Mouse (Mus musculus): ENCODE data around the gene Olfml2b.

Olfml2b gene

DNA sequence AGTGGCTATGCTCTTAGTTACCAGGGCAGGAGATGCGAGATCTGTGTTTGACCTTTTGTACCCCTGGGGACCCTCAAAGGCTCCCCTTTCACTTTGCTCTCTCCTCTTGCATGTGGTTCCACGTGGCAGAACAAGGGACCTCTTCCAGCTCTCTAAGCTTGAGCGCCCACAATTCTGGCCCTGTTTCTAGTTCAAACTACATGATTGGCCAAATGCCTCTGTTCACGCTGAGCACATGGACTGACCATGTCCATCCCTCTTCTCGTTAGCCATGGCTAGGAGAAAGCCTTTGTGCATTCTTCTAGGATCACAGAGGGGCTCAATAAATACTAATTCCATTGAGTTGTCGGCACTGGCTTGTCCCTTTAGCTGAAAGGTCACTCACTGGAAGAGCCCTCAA lies 51.0 kb downstream of the Olfml2b start:
- DNase-seq (ENCODE audit: inconsistent ontology term), result peak; percentile 56

DNA sequence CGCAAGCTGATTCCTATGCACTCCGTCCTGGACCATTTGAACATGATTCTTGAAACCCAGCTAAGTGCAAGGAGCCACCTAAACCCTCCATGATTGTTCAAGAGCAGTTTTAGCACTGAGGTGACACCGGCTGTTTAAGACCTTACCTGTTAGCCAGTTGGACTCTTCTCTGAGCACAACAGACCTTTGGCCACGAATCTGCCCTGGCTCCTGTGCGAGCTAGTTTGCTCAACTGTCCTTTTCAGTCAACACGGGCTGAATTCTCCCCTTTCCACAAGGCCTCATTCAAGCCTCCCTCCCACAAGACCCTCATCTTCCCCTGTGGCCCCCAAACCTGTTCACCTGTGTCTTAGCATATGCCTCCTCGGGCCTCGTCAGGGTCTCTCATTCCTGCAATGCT lies 52.7 kb downstream of the Olfml2b start:
- no peak for DNase-seq (ENCODE audit: inconsistent ontology term)

GRCm38 (mm10) chr1:170697771-170698356 lies 53.5 kb downstream of the Olfml2b start:
- no peak for DNase-seq (ENCODE audit: inconsistent ontology term)

DNA sequence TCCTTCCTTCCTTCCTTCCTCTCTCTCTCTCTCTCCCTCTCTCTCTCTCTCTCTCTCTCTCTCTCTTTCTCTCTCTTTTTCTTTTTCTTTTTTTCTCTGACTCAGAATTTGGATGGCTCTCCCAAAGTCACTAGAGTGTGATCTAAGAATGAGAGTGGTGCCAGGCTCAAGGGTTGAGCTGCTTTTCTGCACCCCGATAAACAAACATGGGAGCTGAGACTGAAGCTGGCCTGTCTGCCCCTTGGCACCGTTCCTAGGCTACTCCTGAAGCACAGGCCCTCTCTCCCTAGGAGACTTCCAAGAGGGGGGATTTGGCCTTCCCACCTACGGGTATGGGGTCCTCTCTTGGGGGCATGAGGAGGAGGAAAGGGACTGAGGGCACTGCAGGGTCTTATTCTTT lies 54.4 kb downstream of the Olfml2b start:
- no peak for DNase-seq (ENCODE audit: inconsistent ontology term)

DNA sequence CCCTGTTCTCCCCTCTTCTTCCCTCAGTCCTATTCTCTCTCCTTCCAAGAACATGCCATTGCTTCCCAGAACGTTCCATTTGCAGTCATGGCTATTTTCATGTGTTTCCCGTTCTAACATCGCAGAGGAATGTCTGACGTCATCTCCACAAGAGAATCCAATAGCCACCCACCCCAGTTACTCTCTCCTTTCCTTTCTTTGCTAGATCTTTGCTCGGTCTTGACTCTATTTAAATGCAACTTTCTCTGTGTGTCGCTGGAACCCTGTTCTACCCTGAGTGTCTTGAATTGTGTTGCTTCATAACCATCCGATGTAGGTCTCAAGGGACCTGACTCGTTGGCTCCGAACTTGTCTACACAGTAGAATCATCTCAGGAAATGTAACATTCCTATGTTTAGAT lies 55.2 kb downstream of the Olfml2b start:
- DNase-seq (ENCODE audit: inconsistent ontology term), result no peak

DNA sequence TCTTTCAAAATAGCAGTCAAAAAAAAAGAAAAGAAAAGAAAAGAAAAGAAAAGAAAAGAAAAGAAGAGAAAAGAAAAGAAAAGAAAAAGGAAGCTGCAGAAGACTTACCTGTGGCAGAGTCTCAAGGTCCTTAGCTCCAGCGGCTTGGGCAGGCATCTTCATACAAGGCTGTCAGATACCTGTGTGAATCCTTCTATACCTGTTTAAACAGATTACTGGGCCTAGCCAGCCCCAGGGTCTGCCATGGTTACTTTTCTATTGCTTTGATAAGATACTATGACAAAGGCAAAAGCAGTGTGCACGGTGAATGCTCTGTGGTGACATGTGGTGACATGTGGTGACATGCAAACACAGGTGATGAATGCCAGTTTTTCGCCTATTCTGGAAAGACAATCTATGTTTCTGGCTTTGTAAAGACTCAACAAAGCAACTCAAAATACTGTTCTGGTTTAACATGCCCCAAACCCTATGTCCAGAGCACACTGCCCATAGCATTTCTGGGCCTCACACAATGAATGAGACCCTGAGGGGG lies 56.2 kb downstream of the Olfml2b start:
- no peak for DNase-seq (ENCODE audit: inconsistent ontology term)

GRCm38 (mm10) chr1:170701178-170701577 lies 56.8 kb downstream of the Olfml2b start:
- DNase-seq (ENCODE audit: inconsistent ontology term), result no peak

GRCm38 (mm10) chr1:170701582-170701981 lies 57.2 kb downstream of the Olfml2b start:
- DNase-seq (ENCODE audit: inconsistent ontology term), result peak; percentile 85

GRCm38 (mm10) chr1:170702263-170702662 lies 57.9 kb downstream of the Olfml2b start:
- DNase-seq (ENCODE audit: inconsistent ontology term), result no peak

DNA sequence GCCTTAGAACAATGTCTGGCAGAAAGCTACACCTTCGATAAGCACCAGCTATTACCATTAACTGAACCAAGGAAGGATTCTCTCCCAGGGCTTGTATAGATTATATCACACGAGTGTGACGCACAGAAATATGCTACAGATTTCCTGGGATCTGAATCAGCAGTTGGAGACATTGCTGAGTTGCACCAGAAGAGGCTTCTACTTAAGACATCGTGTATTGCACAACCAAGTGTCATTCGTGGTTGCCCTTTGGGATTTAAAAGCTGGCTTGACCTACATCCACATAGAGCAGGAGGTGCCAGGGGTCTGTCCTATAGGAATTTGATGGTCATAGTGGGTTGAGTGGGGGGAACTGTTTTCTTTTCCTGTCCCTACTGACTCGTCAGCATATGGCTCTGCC lies 58.6 kb downstream of the Olfml2b start:
- DNase-seq (ENCODE audit: inconsistent ontology term), result no peak

DNA sequence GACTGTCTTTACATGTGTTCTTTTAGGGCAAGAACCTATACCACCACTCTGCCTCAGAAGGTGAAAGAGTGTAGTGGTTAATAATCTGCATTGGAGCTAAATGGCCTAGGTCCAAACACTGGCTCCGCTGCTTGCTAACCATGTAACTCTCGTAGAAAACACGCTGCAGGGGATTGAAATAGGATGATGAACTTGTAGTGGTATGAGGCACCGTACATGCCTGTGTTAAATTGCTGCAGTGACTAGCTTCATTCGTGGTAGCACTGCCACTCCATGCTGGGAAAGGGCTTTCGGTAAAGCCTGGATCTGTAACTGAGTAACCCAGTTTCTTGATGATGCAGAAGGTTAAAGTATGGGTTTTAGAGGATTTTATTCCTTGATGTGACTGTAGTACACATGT lies 59.8 kb downstream of the Olfml2b start:
- no peak for DNase-seq (ENCODE audit: inconsistent ontology term)

GRCm38 (mm10) chr1:170704911-170705594 lies 60.7 kb downstream of the Olfml2b start:
- DNase-seq (ENCODE audit: inconsistent ontology term), result peak; percentile 57

GRCm38 (mm10) chr1:170706046-170706445 lies 61.7 kb downstream of the Olfml2b start:
- no peak for DNase-seq (ENCODE audit: inconsistent ontology term)

GRCm38 (mm10) chr1:170709034-170709433 lies 64.7 kb downstream of the Olfml2b start:
- no peak for DNase-seq (ENCODE audit: inconsistent ontology term)

GRCm38 (mm10) chr1:170709481-170709880 lies 65.1 kb downstream of the Olfml2b start:
- DNase-seq (ENCODE audit: inconsistent ontology term), result no peak

- no peak for DNase-seq (ENCODE audit: inconsistent ontology term)
Measured at GRCm38 (mm10) chr1:170709969-170710368, 65.6 kb downstream of the Olfml2b start.

DNA sequence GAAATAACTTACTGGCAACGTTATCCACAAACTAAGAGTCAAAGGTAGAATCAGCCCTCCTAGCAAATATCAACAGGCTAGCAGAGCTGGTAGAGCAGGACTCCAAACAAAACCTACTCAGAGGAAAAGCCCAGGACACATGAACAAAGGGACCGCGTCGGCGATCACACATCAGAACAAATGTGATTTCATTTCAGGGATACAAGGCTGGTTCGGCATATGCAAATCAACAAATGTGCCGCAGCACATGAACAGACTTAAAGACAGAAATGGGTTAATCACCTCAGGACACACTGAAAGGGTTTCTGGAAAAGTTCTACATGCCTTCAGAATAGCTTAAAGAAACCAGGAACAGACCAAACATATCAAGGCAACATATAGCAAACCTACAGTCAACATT lies 67.4 kb downstream of the Olfml2b start:
- no peak for DNase-seq (ENCODE audit: inconsistent ontology term)

DNA sequence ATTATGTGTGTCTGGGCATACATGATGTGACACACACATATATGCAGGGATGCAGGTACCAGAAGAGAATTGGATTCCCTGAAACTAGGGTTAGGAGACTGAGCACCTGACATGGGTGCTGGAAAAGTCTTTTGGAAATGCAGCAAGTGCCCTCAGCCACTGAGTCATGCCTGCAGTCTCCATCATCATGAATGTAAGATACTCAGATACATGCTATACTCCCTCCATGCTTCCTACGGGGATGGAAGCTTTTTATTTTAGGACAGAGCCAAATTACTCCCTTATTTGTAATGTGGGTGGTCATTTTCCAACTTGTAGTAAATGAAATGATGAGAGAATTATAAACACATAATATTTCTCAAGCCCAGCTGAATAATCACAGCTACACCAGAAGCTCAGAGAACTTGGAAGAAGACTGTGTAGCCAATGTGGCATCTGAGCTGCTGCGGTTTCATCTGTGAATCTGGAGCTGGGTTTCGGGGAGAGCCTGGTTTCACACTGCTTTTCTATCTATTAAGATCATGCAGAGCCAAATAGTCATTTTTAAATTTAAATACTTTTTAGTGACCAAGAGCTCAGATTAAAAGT lies 73.0 kb downstream of the Olfml2b start:
- DNase-seq (ENCODE audit: inconsistent ontology term), result no peak

DNA sequence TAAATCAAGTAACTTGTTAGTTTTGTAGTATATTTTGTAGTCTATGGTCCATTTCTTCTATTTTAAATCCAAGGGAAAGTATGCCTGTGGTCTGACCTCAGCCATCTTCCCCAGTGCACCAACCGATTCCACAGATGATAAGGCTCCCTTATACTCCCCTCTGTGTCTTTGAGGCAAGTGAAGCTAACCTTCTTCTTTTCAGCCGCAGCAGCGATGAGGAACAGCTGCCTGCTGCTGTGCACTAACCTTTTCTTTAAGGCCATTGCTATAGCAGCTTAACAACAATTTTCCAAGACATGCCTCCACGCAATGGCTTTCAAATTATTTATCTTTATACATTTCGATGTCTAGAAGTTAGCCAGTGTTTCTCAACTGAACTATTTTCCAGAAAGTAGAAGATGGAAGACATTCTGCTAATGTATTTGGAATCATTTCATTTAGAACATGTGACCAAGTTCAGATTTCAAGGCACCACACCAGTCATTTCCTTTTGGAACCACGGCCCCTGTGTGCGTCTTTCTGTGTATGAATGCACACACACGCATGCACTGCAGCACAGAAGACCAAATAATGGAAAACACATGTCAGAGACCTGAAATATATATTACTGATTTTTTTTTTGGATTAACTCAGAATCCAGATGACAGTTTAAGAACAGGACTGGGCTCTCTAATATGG lies 73.9 kb downstream of the Olfml2b start:
- no peak for DNase-seq (ENCODE audit: inconsistent ontology term)

GRCm38 (mm10) chr1:170721560-170721959 lies 77.2 kb downstream of the Olfml2b start:
- no peak for DNase-seq (ENCODE audit: inconsistent ontology term)

- no peak for DNase-seq (ENCODE audit: inconsistent ontology term)
Measured at GRCm38 (mm10) chr1:170728524-170728923, 84.2 kb downstream of the Olfml2b start.

DNA sequence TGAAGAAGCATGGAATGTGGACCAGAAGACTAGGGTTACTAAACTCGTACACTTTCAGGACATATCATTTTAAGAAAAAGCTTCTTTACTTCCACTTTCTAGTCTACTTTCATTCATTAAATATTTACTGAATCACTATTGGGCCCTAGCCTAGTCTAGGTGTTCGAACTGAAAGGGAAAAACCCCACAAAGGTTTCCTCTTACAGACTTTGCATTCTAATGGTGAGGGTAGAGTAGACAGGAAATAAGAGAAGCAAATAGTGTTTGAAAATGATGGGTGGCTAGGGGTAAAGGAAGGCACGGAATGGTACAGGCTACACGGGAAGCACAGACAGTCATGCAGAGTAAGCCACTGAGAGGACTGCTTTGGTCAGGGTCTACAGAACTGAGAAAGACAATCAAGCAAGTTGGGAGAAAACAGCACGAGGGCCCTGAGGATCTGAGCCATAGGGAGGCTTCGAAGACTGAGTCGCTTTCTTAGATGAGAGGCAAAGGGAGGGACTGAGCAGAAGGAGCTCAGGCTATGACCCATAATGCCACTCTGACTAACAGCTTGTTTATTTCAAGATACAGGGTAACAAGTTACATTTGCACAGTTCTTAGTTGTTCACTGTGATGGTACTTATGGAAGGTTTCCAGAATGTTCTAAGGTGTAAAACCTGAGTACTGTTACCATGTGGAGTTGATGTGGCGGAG lies 85.1 kb downstream of the Olfml2b start:
- DNase-seq (ENCODE audit: inconsistent ontology term), result no peak

Data from Muller cell, postnatal 12 days (primary cell).